Mouse (Mus musculus) cerebellum, adult 2 months (tissue): ENCODE data around the gene Ap1g1.

Source experiments
- CTCF ChIP-seq: fragments of 200-500 bp; IDR thresholded peaks from 2 replicates; pipeline ENCODE4 v1.5.1; 2011; ENCODE audit warnings: low read depth, mild to moderate bottlenecking, control low read depth, low read length, moderate library complexity, borderline replicate concordance; ENCODE audit not compliant: insufficient read depth
- POLR2A ChIP-seq: fragments of 200-500 bp; IDR thresholded peaks from 2 replicates; pipeline ENCODE4 v1.6.1; 2011; ENCODE audit warnings: low read length, control low read depth, borderline replicate concordance; ENCODE audit not compliant: insufficient read depth

- no peak for TF ChIP-seq CTCF
- no peak for TF ChIP-seq POLR2A
Measured at GRCm38 (mm10) chr8:109798721-109799120, 20.4 kb downstream of the Ap1g1 start.
